Mouse (Mus musculus): ENCODE data around the gene Cd300a. TPM values are rescaled to one million over a fixed set of nuclear protein-coding genes. Genes with fewer than 3 reads are reported as not detected.

The Cd300a gene
- polyA plus RNA-seq, 2 experiments from 2014 or later, result 0.11 to 0.37 TPM

- no peak for ATAC-seq
Observed at GRCm38 (mm10) chr11:114867361-114868235, 22.2 kb upstream of the Cd300a start.

GRCm38 (mm10) chr11:114868280-114868679 is 21.6 kb upstream of the Cd300a start:
- no peak for ATAC-seq

GRCm38 (mm10) chr11:114869787-114870186 is 20.1 kb upstream of the Cd300a start:
- no peak for ATAC-seq

- no peak for ATAC-seq
Observed at GRCm38 (mm10) chr11:114871540-114871939, 18.3 kb upstream of the Cd300a start.

GRCm38 (mm10) chr11:114873022-114873817 is 16.6 kb upstream of the Cd300a start:
- peak; percentile 81 for ATAC-seq

- ATAC-seq, result no peak
Observed at GRCm38 (mm10) chr11:114874226-114875145, 15.4 kb upstream of the Cd300a start.

GRCm38 (mm10) chr11:114875301-114875801 is 14.5 kb upstream of the Cd300a start:
- ATAC-seq, result no peak

- peak; percentile 47 for ATAC-seq
Observed at GRCm38 (mm10) chr11:114876176-114876575, 13.7 kb upstream of the Cd300a start.

GRCm38 (mm10) chr11:114876621-114877020 is 13.2 kb upstream of the Cd300a start:
- no peak for ATAC-seq

GRCm38 (mm10) chr11:114877145-114877544 is 12.7 kb upstream of the Cd300a start:
- ATAC-seq, result no peak

GRCm38 (mm10) chr11:114879666-114880065 is 10.2 kb upstream of the Cd300a start:
- ATAC-seq, result no peak

- ATAC-seq, result no peak
Observed at GRCm38 (mm10) chr11:114880185-114880584, 9.7 kb upstream of the Cd300a start.

GRCm38 (mm10) chr11:114880589-114880988 is 9.3 kb upstream of the Cd300a start:
- no peak for ATAC-seq

- peak; percentile 74 for ATAC-seq
Observed at GRCm38 (mm10) chr11:114883251-114883789, 6.5 kb upstream of the Cd300a start.

GRCm38 (mm10) chr11:114884380-114885100 is 5.3 kb upstream of the Cd300a start:
- ATAC-seq, result no peak

GRCm38 (mm10) chr11:114890542-114890941 is 701 bp downstream of the Cd300a start:
- ATAC-seq, result no peak

GRCm38 (mm10) chr11:114896085-114896484 is 6.2 kb downstream of the Cd300a start:
- ATAC-seq, result no peak

- ATAC-seq, result no peak
Observed at GRCm38 (mm10) chr11:114898026-114898425, 8.2 kb downstream of the Cd300a start.

- no peak for ATAC-seq
Observed at GRCm38 (mm10) chr11:114903224-114903623, 13.4 kb downstream of the Cd300a start.

GRCm38 (mm10) chr11:114907567-114907966 is 17.7 kb downstream of the Cd300a start:
- no peak for ATAC-seq

GRCm38 (mm10) chr11:114908086-114908485 is 18.2 kb downstream of the Cd300a start:
- ATAC-seq, result no peak

Measured in CD4-positive, CD25-positive, alpha-beta regulatory T cell, adult 4 months (primary cell).